Mouse (Mus musculus) brain, embryonic 14.5 days (tissue): Measurements from ENCODE around the gene Pkn3.

Source experiments
- CTCF ChIP-seq: fragments of 200-500 bp; IDR thresholded peaks from 2 replicates; pipeline ENCODE4 v1.5.1; 2012; ENCODE audit warnings: inconsistent platforms, mild to moderate bottlenecking, moderate library complexity, borderline replicate concordance; ENCODE audit not compliant: insufficient read depth, insufficient read length; ENCODE audit errors: extremely low read depth
- POLR2A ChIP-seq: fragments of 200-500 bp; IDR thresholded peaks from 2 replicates; pipeline ENCODE4 v1.6.1; 2012; ENCODE audit warnings: mild to moderate bottlenecking, inconsistent platforms, borderline replicate concordance; ENCODE audit not compliant: poor library complexity, insufficient read depth, insufficient read length, severe bottlenecking; ENCODE audit errors: extremely low read depth

GRCm38 (mm10) chr2:30047127-30047526 lies 30.4 kb upstream of the Pkn3 start:
- TF ChIP-seq CTCF (no peak), POLR2A (no peak)
